Mouse (Mus musculus): ENCODE results near the gene Dnajc11.

Gene Dnajc11

GRCm38 (mm10) chr4:151933505-151934214 lies at the start of gene Dnajc11:
Gene Dnajc11, plus strand, starts transcription at chr4:151933691.
- DNase-seq: peak; percentile 88 to 96

GRCm38 (mm10) chr4:151893241-151893640 lies 40.2 kb upstream of the Dnajc11 start:
- no peak for DNase-seq

- DNase-seq: no peak
Observed at GRCm38 (mm10) chr4:151894926-151895325, 38.6 kb upstream of the Dnajc11 start.

GRCm38 (mm10) chr4:151895624-151896023 lies 37.9 kb upstream of the Dnajc11 start:
- no peak for DNase-seq

- no peak for DNase-seq
Observed at GRCm38 (mm10) chr4:151897069-151897617, 36.3 kb upstream of the Dnajc11 start.

GRCm38 (mm10) chr4:151898600-151899245 lies 34.8 kb upstream of the Dnajc11 start:
- DNase-seq: no peak

GRCm38 (mm10) chr4:151899707-151900384 lies 33.6 kb upstream of the Dnajc11 start:
- DNase-seq: no peak

GRCm38 (mm10) chr4:151900735-151901134 lies 32.8 kb upstream of the Dnajc11 start:
- DNase-seq: no peak

GRCm38 (mm10) chr4:151901422-151901821 lies 32.1 kb upstream of the Dnajc11 start:
- DNase-seq: peak in 1 of 2 experiments; percentile 35

GRCm38 (mm10) chr4:151902046-151902688 lies 31.3 kb upstream of the Dnajc11 start:
- DNase-seq: peak in 1 of 2 experiments; percentile 33

- DNase-seq: peak; percentile 60 to 66
Observed at GRCm38 (mm10) chr4:151902689-151903241, 30.7 kb upstream of the Dnajc11 start.

GRCm38 (mm10) chr4:151904098-151904497 lies 29.4 kb upstream of the Dnajc11 start:
- no peak for DNase-seq

GRCm38 (mm10) chr4:151905621-151906020 lies 27.9 kb upstream of the Dnajc11 start:
- DNase-seq: no peak

GRCm38 (mm10) chr4:151907577-151908343 lies 25.7 kb upstream of the Dnajc11 start:
- no peak for DNase-seq

- DNase-seq: no peak
Observed at GRCm38 (mm10) chr4:151908809-151909208, 24.7 kb upstream of the Dnajc11 start.

- DNase-seq: no peak
Observed at GRCm38 (mm10) chr4:151916271-151916670, 17.2 kb upstream of the Dnajc11 start.

GRCm38 (mm10) chr4:151919135-151919840 lies 14.2 kb upstream of the Dnajc11 start:
- no peak for DNase-seq

GRCm38 (mm10) chr4:151919900-151920643 lies 13.4 kb upstream of the Dnajc11 start:
- peak; percentile 71 to 82 for DNase-seq

GRCm38 (mm10) chr4:151922124-151922523 lies 11.4 kb upstream of the Dnajc11 start:
- no peak for DNase-seq

Measured in cerebellum, adult 18-20 months (tissue).